Mouse (Mus musculus) lung, adult 2 months (tissue): ENCODE data around the gene Sbk3.

ENCODE experiments used
- CTCF ChIP-seq: fragments of 200-500 bp; IDR thresholded peaks from 2 replicates; pipeline ENCODE4 v1.5.1; 2011; ENCODE audit warnings: mild to moderate bottlenecking, low read length, control low read depth; ENCODE audit not compliant: insufficient read depth
- POLR2A ChIP-seq: fragments of 200-500 bp; IDR thresholded peaks from 2 replicates; pipeline ENCODE4 v1.6.1; 2011; ENCODE audit warnings: low read depth, mild to moderate bottlenecking, control low read depth, low read length, borderline replicate concordance; ENCODE audit errors: extremely low read depth

GRCm38 (mm10) chr7:5017931-5018330 is 47.0 kb upstream of the Sbk3 start:
- TF ChIP-seq CTCF: no peak
- TF ChIP-seq POLR2A: no peak
